Mouse (Mus musculus) thymus, adult 2 months (tissue): Measurements from ENCODE around the gene Farp2. TPM values are rescaled to one million over a fixed set of nuclear protein-coding genes. Genes with fewer than 3 reads are reported as not detected.

ENCODE experiments used
- DNase-seq: peaks from one replicate; pipeline ENCODE4 v3.0.0; 2021
- H3K27ac ChIP-seq: fragments of 200-500 bp; 2 replicates; pipeline ENCODE4 v1.5.1; 2012; ENCODE audit warnings: low read length, control low read depth; ENCODE audit not compliant: control insufficient read depth, insufficient read depth
- H3K27me3 ChIP-seq: fragments of 200-500 bp; 2 replicates; pipeline ENCODE4 v1.6.1; 2012; ENCODE audit warnings: mild to moderate bottlenecking, low read length, moderate library complexity, mixed read lengths; ENCODE audit not compliant: control insufficient read depth, insufficient read depth
- H3K36me3 ChIP-seq: fragments of 200-500 bp; 2 replicates; pipeline ENCODE4 v1.6.1; 2012; ENCODE audit warnings: mild to moderate bottlenecking, low read length, moderate library complexity; ENCODE audit not compliant: control insufficient read depth, insufficient read depth
- H3K4me1 ChIP-seq: fragments of 200-500 bp; replicated peaks from 2 replicates; pipeline ENCODE4 v1.6.1; 2012; ENCODE audit warnings: low read length; ENCODE audit not compliant: control insufficient read depth, insufficient read depth
- H3K4me3 ChIP-seq: fragments of 200-500 bp; 2 replicates; pipeline ENCODE4 v1.5.1; 2012; ENCODE audit warnings: mild to moderate bottlenecking, low read length, control low read depth, moderate library complexity; ENCODE audit not compliant: control insufficient read depth, insufficient read depth
- CTCF ChIP-seq: fragments of 200-500 bp; IDR thresholded peaks from 2 replicates; pipeline ENCODE4 v1.5.1; 2012; ENCODE audit warnings: mild to moderate bottlenecking, control low read depth, low read length, moderate library complexity, borderline replicate concordance; ENCODE audit not compliant: control insufficient read depth, poor library complexity, insufficient read depth; ENCODE audit errors: extremely low read depth
- POLR2A ChIP-seq: fragments of 200-500 bp; IDR thresholded peaks from 2 replicates; pipeline ENCODE4 v1.6.1; 2012; ENCODE audit warnings: mild to moderate bottlenecking, low read length, control low read depth, moderate library complexity; ENCODE audit not compliant: control insufficient read depth, poor library complexity, insufficient read depth; ENCODE audit errors: extremely low read depth
- WGBS: fragments of 180-500 bp; shearing (Covaris S2); methylation state at CpG from one replicate; pipeline ENCODE4 v1.1.7; 2018; 5-methylcytosine and 5-hydroxymethylcytosine counted together
- polyA plus RNA-seq: library from polyadenylated mRNA; depleted of rRNA; stranded (reverse); fragments of >200 nt; gene quantifications from 2 replicates; pipeline ENCODE4 v1.2.3, GENCODE M21; 2012

Farp2 gene
- polyA plus RNA-seq, 1 experiment, result 2.1 TPM

- WGBS, result 95% methylated on average over 3 of the region's 3 CpGs
- no peak overlapping the region for H3K4me3 ChIP-seq
These were observed 65.2 kb downstream of the Farp2 start for GRCm38 (mm10) chr1:93577066-93577465.

DNA sequence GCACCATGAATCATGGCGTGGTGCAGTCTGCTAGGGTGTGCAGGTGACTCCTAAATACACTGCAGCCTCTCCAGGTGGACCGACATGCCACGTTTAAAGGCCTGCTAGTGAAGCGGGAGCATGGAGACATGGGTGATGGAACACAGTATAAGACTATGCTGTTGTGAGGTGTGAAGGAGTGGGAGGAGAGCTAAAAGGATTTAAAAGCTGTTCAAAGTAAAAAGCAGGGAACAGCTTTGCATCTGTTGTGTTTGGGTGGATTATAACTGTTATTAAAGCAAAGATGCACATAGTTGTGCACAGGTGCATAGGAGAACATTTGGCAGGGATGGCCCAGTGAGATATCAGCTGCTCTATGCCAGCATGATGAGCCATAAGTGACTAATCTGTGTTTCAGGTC lies 66.0 kb downstream of the Farp2 start:
- no peaks in the 10 kb centered on the region for H3K36me3 ChIP-seq
- no peak overlapping the region for H3K4me3 ChIP-seq
- no peaks in the 10 kb centered on the region for H3K27me3 ChIP-seq
- WGBS, result 94% methylated on average over 4 of the region's 4 CpGs
- DNase-seq, result no peak
- TF ChIP-seq CTCF, result no peak
- TF ChIP-seq POLR2A, result no peak
- H3K27ac ChIP-seq, result no peak overlapping the region
- H3K4me1 ChIP-seq, result no peaks in the 10 kb centered on the region

More at GRCm38 (mm10) chr1:93577066-93577465, 65.2 kb downstream of the Farp2 start:
- no peak for DNase-seq
- Histone ChIP-seq H3K4me1 (no peaks in the 10 kb centered on the region), H3K27me3 (no peaks in the 10 kb centered on the region), H3K27ac (no peak overlapping the region), H3K36me3 (no peaks in the 10 kb centered on the region)
- TF ChIP-seq CTCF (no peak), POLR2A (no peak)

GRCm38 (mm10) chr1:93581545-93581944 lies 69.7 kb downstream of the Farp2 start:
- DNase-seq, result no peak
- H3K27ac ChIP-seq, result no peak overlapping the region
- H3K4me1 ChIP-seq, result no peaks in the 10 kb centered on the region
- H3K4me3 ChIP-seq, result no peak overlapping the region
- no peak for TF ChIP-seq CTCF
- TF ChIP-seq POLR2A, result no peak
- WGBS, result 94% methylated on average over 7 of the region's 7 CpGs
- no peaks in the 10 kb centered on the region for H3K36me3 ChIP-seq
- H3K27me3 ChIP-seq, result no peaks in the 10 kb centered on the region

GRCm38 (mm10) chr1:93588346-93588745 lies 76.5 kb downstream of the Farp2 start:
- H3K27me3 ChIP-seq, result no peaks in the 10 kb centered on the region
- H3K27ac ChIP-seq, result no peak overlapping the region
- H3K36me3 ChIP-seq, result no peaks in the 10 kb centered on the region
- no peak for DNase-seq
- H3K4me1 ChIP-seq, result no peaks in the 10 kb centered on the region
- no peak for TF ChIP-seq POLR2A
- TF ChIP-seq CTCF, result no peak
- WGBS, result 91% methylated on average over 3 of the region's 3 CpGs
- H3K4me3 ChIP-seq, result no peak overlapping the region

DNA sequence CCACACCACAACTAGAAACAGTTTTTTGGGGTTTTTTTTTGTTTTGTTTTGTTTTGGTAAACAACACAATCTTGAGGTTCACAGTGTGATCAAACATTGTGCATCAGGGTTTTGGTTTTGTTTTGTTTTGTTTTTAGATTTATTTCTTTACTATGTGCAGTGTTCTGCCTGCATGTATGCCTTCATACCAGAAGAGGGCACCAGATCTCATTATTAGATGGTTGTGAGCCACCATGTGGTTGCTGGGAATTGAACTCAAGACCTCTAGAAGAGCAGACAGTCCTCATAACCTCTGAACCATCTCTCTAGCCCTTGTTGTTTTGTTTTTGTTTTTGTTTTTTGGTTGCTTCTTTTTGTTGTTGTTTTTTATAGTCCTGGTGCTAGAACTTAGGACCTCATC lies 82.1 kb downstream of the Farp2 start:
- H3K4me1 ChIP-seq, result no peaks in the 10 kb centered on the region

DNA sequence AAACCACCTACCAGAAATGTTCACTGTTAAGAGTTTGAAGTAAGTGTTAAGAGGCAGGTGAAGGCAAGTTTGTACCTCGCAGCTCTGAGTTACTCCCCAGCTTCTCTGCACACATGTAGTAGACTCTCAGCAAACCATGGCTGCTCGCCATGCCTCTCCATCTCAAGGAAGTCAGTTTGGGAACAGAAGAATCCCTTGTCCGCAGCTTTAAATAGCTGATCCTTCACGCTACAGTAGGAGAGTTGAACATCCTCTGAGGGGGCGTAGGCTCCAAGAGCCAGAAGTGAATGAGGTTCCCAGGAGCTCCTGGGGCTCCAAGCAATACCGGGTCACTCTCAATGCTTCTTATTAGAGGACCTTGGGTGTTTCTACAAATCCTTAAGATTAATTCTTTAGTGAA lies 84.0 kb downstream of the Farp2 start:
- Histone ChIP-seq H3K4me1 (no peaks in the 10 kb centered on the region), H3K27me3 (no peaks in the 10 kb centered on the region), H3K36me3 (no peaks in the 10 kb centered on the region), H3K4me3 (no peak overlapping the region), H3K27ac (no peak overlapping the region)
- 93% methylated on average over 6 of the region's 6 CpGs for WGBS
- DNase-seq, result no peak
- TF ChIP-seq CTCF (no peak), POLR2A (no peak)

More for the DNA sequence above, 82.1 kb downstream of the Farp2 start:
- DNase-seq, result no peak
- Histone ChIP-seq H3K27ac (no peak overlapping the region), H3K36me3 (no peaks in the 10 kb centered on the region), H3K4me3 (no peak overlapping the region), H3K27me3 (no peaks in the 10 kb centered on the region)
- TF ChIP-seq CTCF, result no peak
- no peak for TF ChIP-seq POLR2A

DNA sequence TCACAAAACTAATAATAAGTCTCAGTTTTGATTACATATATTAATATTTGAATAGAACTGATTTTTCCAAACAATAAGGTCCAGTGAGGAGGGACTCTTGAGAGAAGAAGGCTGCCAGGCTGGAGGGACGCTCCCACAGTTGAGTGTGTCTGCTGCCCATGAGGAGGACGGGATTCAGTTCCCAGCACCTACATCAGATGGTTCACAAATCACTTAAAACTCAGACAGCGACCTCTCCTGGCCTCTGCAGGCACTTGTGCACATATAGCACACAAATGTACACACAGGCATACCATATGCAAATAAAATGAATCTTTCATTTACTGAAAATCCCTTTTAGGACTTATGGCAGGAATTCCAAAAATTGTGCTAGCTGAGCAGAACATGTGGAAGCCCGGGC lies 91.0 kb downstream of the Farp2 start:
- H3K36me3 ChIP-seq, result no peaks in the 10 kb centered on the region
- H3K27me3 ChIP-seq, result no peaks in the 10 kb centered on the region
- no peaks in the 10 kb centered on the region for H3K4me1 ChIP-seq
- no peak overlapping the region for H3K4me3 ChIP-seq
- WGBS, result 90% methylated on average over 4 of the region's 4 CpGs
- no peak overlapping the region for H3K27ac ChIP-seq
- no peak for TF ChIP-seq POLR2A
- TF ChIP-seq CTCF, result no peak
- DNase-seq, result no peak
